Mouse (Mus musculus): ENCODE measurements around the gene Spata9.

- TF ChIP-seq CTCF (IDR thresholded peaks at IDR 0.05) (peak; percentile 46), EP300 (IDR thresholded peaks at IDR 0.05) (no peak)
Observed at GRCm38 (mm10) chr13:76021782-76022181, 54.8 kb downstream of the Spata9 start.
